Mouse (Mus musculus): ENCODE data around the gene Mrps36. TPM values are rescaled to one million over a fixed set of nuclear protein-coding genes. Genes with fewer than 3 reads are reported as not detected.

Mrps36 gene
- polyA plus RNA-seq, 1 experiment from 2014 or later, result 171 TPM

DNA sequence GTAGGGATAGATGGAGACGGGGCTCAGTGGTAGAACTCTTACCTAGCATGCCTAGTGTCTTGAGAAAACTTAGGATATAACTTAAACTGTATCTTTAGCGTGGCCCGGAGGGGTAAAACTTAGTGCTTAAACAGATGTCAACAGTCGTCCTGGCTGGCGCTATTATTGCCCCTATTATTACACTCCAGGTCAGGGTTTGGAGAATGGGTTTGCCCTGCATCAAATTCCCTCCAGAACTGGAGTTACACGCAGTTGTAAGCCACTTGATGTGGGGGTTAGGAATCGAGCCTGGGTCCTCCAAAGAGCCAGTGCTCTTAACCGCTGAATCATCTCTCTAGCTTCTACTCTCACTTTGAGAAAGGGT is 31.6 kb upstream of the Mrps36 start:
- Histone ChIP-seq H3K9ac (ENCODE audit: low read depth, low read length) (peak overlapping the region; percentile 83), H3K27me3 (ENCODE audit: control insufficient read depth, insufficient read depth, low read length) (no peaks in the 10 kb centered on the region), H3K27ac (ENCODE audit: low read depth, low read length) (no peak overlapping the region), H3K36me3 (ENCODE audit: control insufficient read depth, insufficient read depth, low read length) (peaks cover 27% of the 10 kb centered on the region), H3K4me3 (ENCODE audit: low read length) (peak overlapping the region; percentile 96), H3K9me3 (ENCODE audit: control insufficient read depth, low read length) (no peaks in the 10 kb centered on the region), H3K4me1 (ENCODE audit: control insufficient read depth, insufficient read depth, low read length) (peaks cover 4% of the 10 kb centered on the region; the same call in 1 of the 2 replicates), H3K4me2 (replicated peaks; ENCODE audit: low read depth, low read length) (peak overlapping the region; percentile 87)
- WGBS, result 14% methylated on average over 8 of the region's 8 CpGs
- ATAC-seq (ENCODE audit: low FRiP score, low TSS enrichment), result peak; percentile 17; the same call in 1 of the 2 replicates

GRCm38 (mm10) chr13:100775252-100776055 is 31.0 kb upstream of the Mrps36 start, which contains the start of gene Cenph:
Gene Cenph (minus strand): TSS chr13:100775899.
- Histone ChIP-seq H3K36me3 (ENCODE audit: control insufficient read depth, insufficient read depth, low read length) (peaks cover 25% of the 10 kb centered on the region), H3K27ac (ENCODE audit: low read depth, low read length) (peak within 1 kb of the TSS; percentile 8; the same call in 1 of the 2 replicates), H3K9me3 (ENCODE audit: control insufficient read depth, low read length) (no peaks in the 10 kb centered on the region), H3K27me3 (ENCODE audit: control insufficient read depth, insufficient read depth, low read length) (no peaks in the 10 kb centered on the region), H3K4me2 (replicated peaks; ENCODE audit: low read depth, low read length) (peak within 1 kb of the TSS; percentile 87), H3K9ac (ENCODE audit: low read depth, low read length) (peak within 1 kb of the TSS; percentile 83), H3K4me3 (ENCODE audit: low read length) (peak within 1 kb of the TSS; percentile 96), H3K4me1 (ENCODE audit: control insufficient read depth, insufficient read depth, low read length) (peaks cover 4% of the 10 kb centered on the region; the same call in 1 of the 2 replicates)
- ATAC-seq (ENCODE audit: low FRiP score, low TSS enrichment), result peak; percentile 94
- WGBS, result under 1% methylated on average over 46 of the region's 46 CpGs

- Histone ChIP-seq H3K4me1 (ENCODE audit: control insufficient read depth, insufficient read depth, low read length) (peaks cover 4% of the 10 kb centered on the region; the same call in 1 of the 2 replicates), H3K36me3 (ENCODE audit: control insufficient read depth, insufficient read depth, low read length) (peaks cover 24% of the 10 kb centered on the region), H3K9ac (ENCODE audit: low read depth, low read length) (peak overlapping the region; percentile 83; the same call in 1 of the 2 replicates), H3K9me3 (ENCODE audit: control insufficient read depth, low read length) (no peaks in the 10 kb centered on the region), H3K27me3 (ENCODE audit: control insufficient read depth, insufficient read depth, low read length) (no peaks in the 10 kb centered on the region), H3K4me2 (replicated peaks; ENCODE audit: low read depth, low read length) (peak overlapping the region; percentile 87), H3K27ac (ENCODE audit: low read depth, low read length) (no peak overlapping the region), H3K4me3 (ENCODE audit: low read length) (peak overlapping the region; percentile 96)
- no peak for ATAC-seq (ENCODE audit: low FRiP score, low TSS enrichment)
These were observed 30.2 kb upstream of the Mrps36 start for GRCm38 (mm10) chr13:100774704-100775103.

- no peak overlapping the region for H3K27ac ChIP-seq (ENCODE audit: low read depth, low read length)
- 90% methylated on average over 2 of the region's 2 CpGs for WGBS
- H3K4me3 ChIP-seq (ENCODE audit: low read length), result no peak overlapping the region
- no peaks in the 10 kb centered on the region for H3K4me1 ChIP-seq (ENCODE audit: control insufficient read depth, insufficient read depth, low read length)
- ATAC-seq (ENCODE audit: low FRiP score, low TSS enrichment), result no peak
- no peaks in the 10 kb centered on the region for H3K9me3 ChIP-seq (ENCODE audit: control insufficient read depth, low read length)
- peaks cover 10% of the 10 kb centered on the region for H3K36me3 ChIP-seq (ENCODE audit: control insufficient read depth, insufficient read depth, low read length)
- H3K27me3 ChIP-seq (ENCODE audit: control insufficient read depth, insufficient read depth, low read length), result no peaks in the 10 kb centered on the region
- H3K4me2 ChIP-seq (replicated peaks; ENCODE audit: low read depth, low read length), result no peak overlapping the region
- H3K9ac ChIP-seq (ENCODE audit: low read depth, low read length), result no peak overlapping the region
These were observed 10.9 kb upstream of the Mrps36 start for GRCm38 (mm10) chr13:100755329-100755728.

- 71% methylated on average over 4 of the region's 4 CpGs for WGBS
- H3K9me3 ChIP-seq (ENCODE audit: control insufficient read depth, low read length), result no peaks in the 10 kb centered on the region
- H3K36me3 ChIP-seq (ENCODE audit: control insufficient read depth, insufficient read depth, low read length), result no peaks in the 10 kb centered on the region
- H3K27ac ChIP-seq (ENCODE audit: low read depth, low read length), result no peak overlapping the region
- no peak for ATAC-seq (ENCODE audit: low FRiP score, low TSS enrichment)
- H3K4me3 ChIP-seq (ENCODE audit: low read length), result no peak overlapping the region
- H3K27me3 ChIP-seq (ENCODE audit: control insufficient read depth, insufficient read depth, low read length), result no peaks in the 10 kb centered on the region
- H3K4me1 ChIP-seq (ENCODE audit: control insufficient read depth, insufficient read depth, low read length), result no peaks in the 10 kb centered on the region
- no peak overlapping the region for H3K9ac ChIP-seq (ENCODE audit: low read depth, low read length)
- no peak overlapping the region for H3K4me2 ChIP-seq (replicated peaks; ENCODE audit: low read depth, low read length)
These were observed 9.7 kb upstream of the Mrps36 start for GRCm38 (mm10) chr13:100754186-100754585.

DNA sequence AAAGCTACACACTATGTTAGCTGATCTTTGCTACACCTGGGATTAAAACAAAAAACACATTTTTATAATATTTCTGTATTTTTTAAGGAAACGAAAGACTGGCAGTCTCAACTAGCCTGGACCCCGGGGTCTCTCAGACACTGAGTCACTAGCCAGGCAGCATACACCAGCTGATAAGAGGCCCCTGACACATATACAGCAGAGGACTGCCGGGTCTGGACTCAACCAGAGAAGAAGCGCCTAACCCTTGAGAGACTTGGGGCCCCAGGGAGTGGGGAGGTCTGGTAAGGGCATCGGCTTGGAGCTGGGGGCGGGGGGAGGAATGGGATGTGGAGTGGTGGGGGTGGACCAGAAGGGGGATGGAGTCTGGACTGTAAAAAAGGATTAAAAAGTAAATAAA is 8.6 kb upstream of the Mrps36 start:
- H3K4me2 ChIP-seq (replicated peaks; ENCODE audit: low read depth, low read length), result no peak overlapping the region
- H3K4me3 ChIP-seq (ENCODE audit: low read length), result no peak overlapping the region
- H3K9me3 ChIP-seq (ENCODE audit: control insufficient read depth, low read length), result no peaks in the 10 kb centered on the region
- H3K4me1 ChIP-seq (ENCODE audit: control insufficient read depth, insufficient read depth, low read length), result no peaks in the 10 kb centered on the region
- H3K9ac ChIP-seq (ENCODE audit: low read depth, low read length), result no peak overlapping the region
- no peak overlapping the region for H3K27ac ChIP-seq (ENCODE audit: low read depth, low read length)
- H3K27me3 ChIP-seq (ENCODE audit: control insufficient read depth, insufficient read depth, low read length), result no peaks in the 10 kb centered on the region
- 85% methylated on average over 6 of the region's 6 CpGs for WGBS
- no peak for ATAC-seq (ENCODE audit: low FRiP score, low TSS enrichment)
- H3K36me3 ChIP-seq (ENCODE audit: control insufficient read depth, insufficient read depth, low read length), result no peaks in the 10 kb centered on the region

- no peak overlapping the region for H3K4me2 ChIP-seq (replicated peaks; ENCODE audit: low read depth, low read length)
- no peaks in the 10 kb centered on the region for H3K36me3 ChIP-seq (ENCODE audit: control insufficient read depth, insufficient read depth, low read length)
- no peak for ATAC-seq (ENCODE audit: low FRiP score, low TSS enrichment)
- H3K27ac ChIP-seq (ENCODE audit: low read depth, low read length), result no peak overlapping the region
- 85% methylated on average over 8 of the region's 8 CpGs for WGBS
- no peaks in the 10 kb centered on the region for H3K4me1 ChIP-seq (ENCODE audit: control insufficient read depth, insufficient read depth, low read length)
- H3K27me3 ChIP-seq (ENCODE audit: control insufficient read depth, insufficient read depth, low read length), result no peaks in the 10 kb centered on the region
- no peak overlapping the region for H3K4me3 ChIP-seq (ENCODE audit: low read length)
- no peak overlapping the region for H3K9ac ChIP-seq (ENCODE audit: low read depth, low read length)
- H3K9me3 ChIP-seq (ENCODE audit: control insufficient read depth, low read length), result no peaks in the 10 kb centered on the region
These were observed 8.1 kb upstream of the Mrps36 start for GRCm38 (mm10) chr13:100752529-100752928.

GRCm38 (mm10) chr13:100751402-100751801 is 6.9 kb upstream of the Mrps36 start:
- 84% methylated on average over 3 of the region's 3 CpGs for WGBS
- H3K9ac ChIP-seq (ENCODE audit: low read depth, low read length), result no peak overlapping the region
- H3K4me1 ChIP-seq (ENCODE audit: control insufficient read depth, insufficient read depth, low read length), result no peaks in the 10 kb centered on the region
- H3K27ac ChIP-seq (ENCODE audit: low read depth, low read length), result no peak overlapping the region
- no peak for ATAC-seq (ENCODE audit: low FRiP score, low TSS enrichment)
- H3K27me3 ChIP-seq (ENCODE audit: control insufficient read depth, insufficient read depth, low read length), result no peaks in the 10 kb centered on the region
- H3K4me2 ChIP-seq (replicated peaks; ENCODE audit: low read depth, low read length), result no peak overlapping the region
- no peaks in the 10 kb centered on the region for H3K9me3 ChIP-seq (ENCODE audit: control insufficient read depth, low read length)
- H3K36me3 ChIP-seq (ENCODE audit: control insufficient read depth, insufficient read depth, low read length), result no peaks in the 10 kb centered on the region
- H3K4me3 ChIP-seq (ENCODE audit: low read length), result no peak overlapping the region

GRCm38 (mm10) chr13:100750799-100751198 is 6.3 kb upstream of the Mrps36 start:
- Histone ChIP-seq H3K4me1 (ENCODE audit: control insufficient read depth, insufficient read depth, low read length) (no peaks in the 10 kb centered on the region), H3K36me3 (ENCODE audit: control insufficient read depth, insufficient read depth, low read length) (no peaks in the 10 kb centered on the region), H3K27me3 (ENCODE audit: control insufficient read depth, insufficient read depth, low read length) (no peaks in the 10 kb centered on the region), H3K4me3 (ENCODE audit: low read length) (no peak overlapping the region), H3K4me2 (replicated peaks; ENCODE audit: low read depth, low read length) (no peak overlapping the region), H3K9me3 (ENCODE audit: control insufficient read depth, low read length) (no peaks in the 10 kb centered on the region), H3K27ac (ENCODE audit: low read depth, low read length) (no peak overlapping the region), H3K9ac (ENCODE audit: low read depth, low read length) (no peak overlapping the region)
- no peak for ATAC-seq (ENCODE audit: low FRiP score, low TSS enrichment)
- 61% methylated on average over 5 of the region's 5 CpGs for WGBS
